Mouse (Mus musculus) olfactory bulb, adult 2 months (tissue): ENCODE measurements around the gene Eif1b.

Experiments used
- CTCF ChIP-seq: fragments of 200-500 bp; IDR thresholded peaks from 2 replicates; pipeline ENCODE4 v1.5.1; 2012; ENCODE audit warnings: low read depth, mild to moderate bottlenecking, low read length, moderate library complexity; ENCODE audit not compliant: insufficient read depth
- POLR2A ChIP-seq: fragments of 200-500 bp; IDR thresholded peaks from 2 replicates; pipeline ENCODE4 v1.6.1; 2012; ENCODE audit warnings: mild to moderate bottlenecking, low read depth, low read length, moderate library complexity; ENCODE audit not compliant: insufficient read depth

GRCm38 (mm10) chr9:120481644-120482043, 10.4 kb upstream of the Eif1b start:
- TF ChIP-seq CTCF = no peak
- no peak for TF ChIP-seq POLR2A
